Mouse (Mus musculus) liver (tissue): Measurements from ENCODE around the gene Usp48.
"Not testable (repeated sequence)": the region's sequence is repeated elsewhere in the genome, so short reads cannot be mapped to it uniquely, and the experiment has no call there.

Experiments
- DNase-seq: peaks from one replicate; pipeline ENCODE4 v3.0.0-alpha.2; 2020; ENCODE audit warnings: mixed read lengths

The Usp48 gene

GRCm38 (mm10) chr4:137593601-137594495, at the start of gene Usp48:
Usp48 (plus strand) TSS chr4:137593755.
- DNase-seq = peak; percentile 99

GRCm38 (mm10) chr4:137545568-137545967, 48.0 kb upstream of the Usp48 start:
- DNase-seq = no peak

GRCm38 (mm10) chr4:137546003-137546525, 47.5 kb upstream of the Usp48 start:
- DNase-seq = peak; percentile 47

GRCm38 (mm10) chr4:137553466-137553865, 40.1 kb upstream of the Usp48 start:
- no peak for DNase-seq

- DNase-seq = no peak
These were observed 36.8 kb upstream of the Usp48 start for GRCm38 (mm10) chr4:137556673-137557210.

GRCm38 (mm10) chr4:137569873-137570272, 23.7 kb upstream of the Usp48 start:
- DNase-seq = no peak

GRCm38 (mm10) chr4:137574469-137574868, 19.1 kb upstream of the Usp48 start, which contains the start of gene Ldlrad2:
Ldlrad2 (minus strand) TSS chr4:137574569.
- no peak for DNase-seq

GRCm38 (mm10) chr4:137577486-137577885, 16.1 kb upstream of the Usp48 start:
- DNase-seq = no peak

- DNase-seq = peak; percentile 39
These were observed 15.2 kb upstream of the Usp48 start for GRCm38 (mm10) chr4:137578181-137578845.

- DNase-seq = no peak
These were observed 13.8 kb upstream of the Usp48 start for GRCm38 (mm10) chr4:137579789-137580188.

GRCm38 (mm10) chr4:137580299-137580698, 13.3 kb upstream of the Usp48 start:
- no peak for DNase-seq

- peak; percentile 53 for DNase-seq
These were observed 11.7 kb upstream of the Usp48 start for GRCm38 (mm10) chr4:137581815-137582214.

- not testable (repeated sequence) for DNase-seq
These were observed 4.5 kb upstream of the Usp48 start for GRCm38 (mm10) chr4:137589095-137589494.

- DNase-seq = no peak
These were observed 4.0 kb upstream of the Usp48 start for GRCm38 (mm10) chr4:137589586-137589985.

GRCm38 (mm10) chr4:137590961-137591360, 2.6 kb upstream of the Usp48 start:
- no peak for DNase-seq

- DNase-seq = peak; percentile 74
These were observed 1.1 kb downstream of the Usp48 start for GRCm38 (mm10) chr4:137594496-137595270.

GRCm38 (mm10) chr4:137597098-137597630, 3.6 kb downstream of the Usp48 start:
- DNase-seq = no peak

GRCm38 (mm10) chr4:137598577-137598976, 5.0 kb downstream of the Usp48 start:
- no peak for DNase-seq

GRCm38 (mm10) chr4:137603449-137604171, 10.1 kb downstream of the Usp48 start:
- DNase-seq = no peak

GRCm38 (mm10) chr4:137607023-137607422, 13.5 kb downstream of the Usp48 start:
- no peak for DNase-seq

GRCm38 (mm10) chr4:137609281-137609680, 15.7 kb downstream of the Usp48 start:
- DNase-seq = no peak

GRCm38 (mm10) chr4:137609702-137610101, 16.1 kb downstream of the Usp48 start:
- peak; percentile 45 for DNase-seq
